Mouse (Mus musculus) hematopoietic stem cell, adult 5-6 weeks (primary cell): Measurements from ENCODE around the gene Plekha4. TPM values are rescaled to one million over a fixed set of nuclear protein-coding genes. Genes with fewer than 3 reads are reported as not detected.
"Not testable (repeated sequence)": the region's sequence is repeated elsewhere in the genome, so short reads cannot be mapped to it uniquely, and the experiment has no call there.

Experiments used
- ATAC-seq, 2 experiments: fragments of 125-278 bp in 1 of 2; replicated peaks in 1 of 2; 2 replicates each; pipeline ENCODE4 v1.8.0; 2016 to 2017; ENCODE audit warnings: inconsistent platforms in 2 of 2, mild to moderate bottlenecking in 2 of 2, moderate number of reproducible peaks in 2 of 2, low read depth in 1 of 2, moderate TSS enrichment in 1 of 2; ENCODE audit not compliant: low FRiP score in 2 of 2, poor library complexity in 2 of 2, severe bottlenecking in 2 of 2, insufficient read depth in 1 of 2, low TSS enrichment in 1 of 2
- total RNA-seq: library from RNA; stranded (forward); fragments of 172-1452, 232-1000 nt; gene quantifications from 2 replicates; pipeline ENCODE4 v1.2.3, GENCODE M21; 2017

Gene Plekha4
- total RNA-seq, 1 experiment from 2014 or later = 3.1 TPM

DNA sequence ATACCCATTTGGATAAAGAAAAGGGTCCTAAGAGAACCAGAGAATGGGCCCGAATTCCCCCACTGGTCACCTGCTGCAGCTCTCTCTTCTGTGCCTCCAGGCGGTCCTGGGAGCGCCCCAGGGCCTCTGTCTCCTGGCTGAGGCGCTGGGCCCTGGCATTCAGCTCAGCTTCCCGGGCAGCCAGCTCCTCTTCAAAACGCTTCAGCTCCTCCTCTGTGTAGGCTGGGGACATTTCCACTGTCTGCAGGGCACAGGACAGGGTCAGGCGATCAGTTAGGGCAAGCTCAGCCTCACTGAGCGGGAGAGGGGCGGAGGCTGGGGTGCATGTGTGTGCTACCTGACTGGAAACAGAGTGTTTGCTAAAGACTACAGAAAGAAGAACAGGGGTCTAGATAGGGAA is 31.6 kb upstream of the Plekha4 start:
- ATAC-seq = no peak

- ATAC-seq = no peak
Observed at GRCm38 (mm10) chr7:45498427-45498826, 27.7 kb upstream of the Plekha4 start.

DNA sequence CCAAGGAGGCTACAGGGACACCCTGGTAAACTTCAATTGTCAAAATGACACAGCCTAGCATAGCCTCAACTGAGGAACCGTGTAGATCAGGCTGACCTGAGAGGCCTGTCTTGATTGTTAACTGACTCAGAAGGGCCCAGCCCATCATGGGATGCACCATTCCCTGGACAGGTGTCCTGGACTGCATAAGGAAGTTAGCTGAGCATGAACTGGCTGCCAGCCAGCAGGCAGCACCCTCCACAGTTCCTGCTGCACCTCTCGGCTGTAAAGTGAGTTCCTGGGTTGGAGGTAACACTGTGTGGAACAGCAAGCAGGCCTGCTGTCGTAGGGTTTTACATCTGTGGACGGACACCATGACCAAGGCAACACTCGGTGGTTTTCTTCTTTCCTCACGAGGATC is 18.5 kb upstream of the Plekha4 start:
- ATAC-seq = no peak

GRCm38 (mm10) chr7:45508561-45508960 is 17.6 kb upstream of the Plekha4 start:
- no peak; a peak in 1 of 4 replicates for ATAC-seq

GRCm38 (mm10) chr7:45509181-45509882 is 16.8 kb upstream of the Plekha4 start:
- peak in 1 of 2 experiments; percentile 26; a peak in 2 of 4 replicates for ATAC-seq

DNA sequence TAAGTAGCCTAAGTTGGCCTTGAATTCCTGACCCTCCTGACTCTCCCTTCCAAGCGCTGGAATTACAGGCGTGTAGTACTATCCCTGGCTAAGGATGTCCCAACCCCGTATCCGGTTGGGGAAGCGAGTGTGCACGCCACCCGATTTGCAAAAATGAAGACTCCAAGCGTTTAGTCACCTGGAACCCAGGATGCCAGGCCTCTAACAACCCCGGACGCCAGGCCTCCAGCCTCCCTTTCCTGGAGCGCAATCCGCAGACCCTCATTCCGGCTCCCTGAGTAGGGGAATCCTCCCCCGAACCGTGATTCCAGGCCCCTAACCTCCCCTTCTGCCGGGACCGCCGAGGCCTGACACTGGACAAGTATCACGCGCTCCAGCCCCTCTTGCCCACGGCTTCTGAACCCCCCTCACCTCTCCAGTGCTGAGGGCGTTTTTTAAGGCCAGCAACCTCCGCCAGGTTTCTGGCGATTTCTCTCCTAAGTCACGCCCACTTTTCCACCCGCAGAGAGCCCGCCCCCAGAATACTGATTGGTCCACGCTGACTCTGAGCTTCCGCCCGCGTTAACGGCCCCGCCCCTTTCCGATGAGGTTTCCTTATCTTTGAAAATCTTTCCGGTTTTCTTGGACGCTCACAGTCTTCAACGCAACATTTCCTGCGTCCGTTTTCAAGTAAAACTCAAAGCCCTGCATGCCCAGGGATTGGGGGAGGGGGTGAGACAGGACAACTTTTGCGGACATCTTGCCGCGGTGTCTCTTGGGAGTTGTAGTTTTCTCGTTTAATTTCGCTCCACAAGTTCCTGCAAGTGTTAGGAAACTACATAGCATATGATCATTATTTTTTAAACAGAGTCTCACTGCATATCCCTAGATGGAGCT is 16.0 kb upstream of the Plekha4 start, which contains the start of gene Nucb1:
Gene Nucb1, minus strand, starts transcription at position 495 of the 876 bp plus-strand sequence.
- ATAC-seq = peak; percentile 84 to 93

GRCm38 (mm10) chr7:45514411-45514810 is 11.7 kb upstream of the Plekha4 start:
- no peak for ATAC-seq

DNA sequence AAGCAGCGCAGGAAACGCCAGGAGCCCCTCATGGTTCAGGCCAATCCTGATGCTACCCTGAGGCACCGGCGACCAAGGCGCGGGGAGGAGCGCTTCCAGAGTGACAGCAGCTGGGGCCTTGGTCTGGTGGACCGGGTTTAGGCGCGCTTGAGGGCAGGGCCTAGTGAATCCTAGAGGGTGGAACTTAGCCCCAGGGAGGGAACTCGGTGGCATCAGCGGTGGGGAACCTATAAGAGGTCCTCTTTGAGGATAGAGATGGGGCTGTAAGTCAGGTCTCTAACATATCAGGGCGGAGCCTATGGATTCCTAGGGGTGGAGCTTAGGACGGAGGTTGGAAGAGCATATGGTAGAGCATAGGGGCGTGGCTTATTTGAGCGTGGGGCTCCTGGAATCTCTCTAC is 10.7 kb upstream of the Plekha4 start:
- no peak for ATAC-seq

GRCm38 (mm10) chr7:45516846-45517245 is 9.3 kb upstream of the Plekha4 start:
- not testable (repeated sequence) for ATAC-seq

DNA sequence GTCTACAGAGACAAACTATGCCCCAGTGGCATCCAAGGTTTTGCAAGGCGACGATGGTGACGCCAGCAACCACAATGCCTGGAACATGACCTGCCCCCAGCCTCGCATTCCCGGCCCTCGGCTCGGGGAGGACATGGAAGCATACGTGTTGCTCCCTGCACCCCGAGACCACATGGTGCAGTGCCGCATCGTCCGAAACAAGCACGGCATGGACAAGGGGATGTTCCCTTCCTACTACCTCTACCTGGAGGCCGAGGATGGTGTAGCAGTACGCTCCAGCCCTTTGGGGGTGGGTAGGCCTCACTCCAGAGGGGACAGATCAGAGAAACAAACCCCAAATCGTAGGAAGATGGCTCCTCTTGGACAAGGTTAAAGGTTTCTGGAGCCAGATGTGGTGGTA is 7.5 kb upstream of the Plekha4 start:
- ATAC-seq = no peak

- no peak for ATAC-seq
Observed at GRCm38 (mm10) chr7:45519345-45520120, 6.6 kb upstream of the Plekha4 start.

- ATAC-seq = no peak
Observed at GRCm38 (mm10) chr7:45520605-45521004, 5.5 kb upstream of the Plekha4 start.

GRCm38 (mm10) chr7:45521728-45522184 is 4.4 kb upstream of the Plekha4 start:
- ATAC-seq = peak; percentile 49 to 72

DNA sequence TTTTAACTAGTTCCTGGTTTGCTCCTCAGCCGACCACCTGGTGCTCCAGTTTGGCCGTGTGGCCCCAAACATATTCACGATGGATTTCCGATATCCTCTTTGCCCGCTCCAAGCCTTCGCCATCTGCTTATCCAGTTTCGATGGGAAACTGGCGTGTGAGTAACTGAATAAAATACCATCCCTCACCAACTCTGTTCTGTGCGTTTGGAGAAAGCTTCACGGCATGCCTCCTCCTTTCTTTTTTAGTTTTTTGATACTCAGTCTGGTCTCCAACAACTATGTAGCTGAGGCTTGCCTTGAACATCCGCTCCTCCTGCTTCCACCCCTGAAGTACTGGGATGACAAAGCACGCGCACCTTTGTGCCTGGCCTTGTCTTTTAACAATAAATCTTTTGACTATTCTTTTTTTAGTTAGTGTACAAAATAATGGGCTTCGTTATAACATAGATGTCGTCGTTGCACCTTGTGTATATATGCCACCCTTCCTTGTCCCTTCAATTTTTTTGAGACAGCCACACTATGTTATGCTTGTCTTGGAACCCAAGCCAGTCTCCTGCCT is 3.9 kb upstream of the Plekha4 start:
- ATAC-seq = no peak

DNA sequence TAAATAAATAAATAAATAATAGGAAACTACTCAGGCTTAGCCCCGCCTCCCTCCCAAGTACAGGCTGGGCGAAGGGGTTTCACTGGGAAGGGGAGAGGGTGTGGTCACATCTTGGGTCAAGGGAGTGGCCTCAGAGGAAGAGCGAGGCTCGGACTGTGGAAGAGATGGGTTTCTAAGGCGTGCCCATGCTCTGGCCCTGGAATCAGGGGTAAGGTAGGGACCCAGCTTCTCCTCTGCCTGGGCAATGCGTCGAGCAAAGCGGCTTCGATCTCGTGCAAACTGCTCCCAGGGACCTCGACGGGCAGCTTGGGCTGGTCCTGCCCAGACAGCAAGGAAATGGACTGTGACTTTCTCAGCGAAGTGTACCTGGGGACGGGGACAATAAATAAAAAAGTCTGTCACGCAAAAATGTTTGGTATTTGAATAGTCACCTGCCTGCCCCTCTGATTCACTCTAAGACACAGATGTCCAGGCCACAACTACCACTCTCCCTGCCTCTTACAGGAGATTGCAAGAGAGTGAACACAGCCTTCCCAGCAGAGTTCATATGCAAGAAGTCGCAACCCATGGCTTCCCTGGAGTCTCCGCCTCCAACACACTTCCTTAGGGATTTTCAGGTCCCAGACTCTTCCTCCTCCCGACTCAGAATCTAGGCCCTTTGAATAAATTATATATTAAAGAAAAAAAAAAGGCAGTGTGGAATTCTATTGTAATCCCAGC is 3.0 kb upstream of the Plekha4 start:
- ATAC-seq = no peak

DNA sequence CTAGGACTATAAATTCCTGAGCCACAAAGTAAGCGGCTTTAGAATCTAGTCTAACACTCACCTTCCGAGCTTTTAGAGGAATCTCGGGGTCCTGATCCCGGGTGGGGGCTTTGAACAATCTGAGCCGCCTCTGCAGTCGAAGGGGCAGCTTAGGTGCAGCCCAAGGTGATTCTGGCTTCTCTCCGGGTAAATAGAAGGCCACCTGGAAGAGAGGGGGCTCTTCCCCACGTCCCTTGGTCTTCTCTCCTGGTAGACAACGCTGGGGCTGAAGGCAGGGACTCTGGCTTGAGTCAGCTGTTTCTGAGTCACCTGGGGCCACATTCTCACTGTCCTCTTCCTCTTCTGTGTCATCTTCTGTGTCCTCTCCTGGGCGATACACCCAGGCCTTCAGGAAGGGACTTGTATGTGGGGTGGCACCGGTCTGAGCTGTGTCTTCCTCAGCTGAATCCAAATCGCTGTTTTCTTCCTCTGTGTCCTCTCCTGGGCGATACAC is 2.4 kb upstream of the Plekha4 start:
- ATAC-seq = no peak
